24 mouse cellular contexts compared by ENCODE assay signal in the genomic region with DNA sequence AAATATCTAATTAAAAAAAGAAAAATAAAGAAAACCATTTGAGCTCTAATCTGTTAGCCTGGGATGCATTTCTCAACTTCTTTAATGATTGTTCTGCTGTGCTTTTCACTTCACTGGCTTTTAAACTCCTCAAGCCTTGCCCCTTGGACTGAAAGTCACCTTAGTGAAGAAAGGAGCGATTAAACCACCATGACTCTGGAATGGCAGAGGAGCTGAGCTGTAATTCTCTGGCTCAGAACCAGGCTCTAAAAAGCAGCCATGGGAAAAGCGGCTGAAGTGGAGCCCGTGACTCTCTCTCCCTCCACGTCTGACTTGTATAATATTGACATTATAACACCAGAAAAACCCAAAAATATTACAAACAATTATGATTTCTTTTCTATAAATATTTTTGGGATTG.
DNase-seq lines count a peak whose midpoint lies in the region; ATAC-seq and TF ChIP-seq lines count a peak whose summit lies in the region.
"Had no signal": no experiment of that assay in that cellular context is flagged by ENCODE, and none has a peak within 500 bp of the region (broad histone marks: within the 10 kb centered on the region; RNA-seq: fewer than 3 reads in every experiment).

No protein-coding gene starts in this region.

- no peak overlapping the region for H3K9ac ChIP-seq in kidney, embryonic 15.5 days
- H3K9ac ChIP-seq: embryonic facial prominence, embryonic 15.5 days; hindbrain, embryonic 14.5 days; liver, embryonic 14.5 days; lung, embryonic 15.5 days; midbrain, embryonic 15.5 days; neural tube, embryonic 12.5 days had no signal

- intact Hi-C loops in gastrocnemius, adult 2 months (cut with DNase I) = no loop called here
- intact Hi-C loops in heart, postnatal 10 days (cut with DNase I) = loop anchor here (5.0 kb wide), 1 partner anchor 41 kb away; no protein-coding TSS in a partner anchor

- TF ChIP-seq CTCF in gastrocnemius, adult 2 months (IDR thresholded peaks at IDR 0.05) = no peak

- no peaks in the 10 kb centered on the region for H3K27me3 ChIP-seq in kidney, embryonic 15.5 days
- H3K27me3 ChIP-seq: embryonic facial prominence, embryonic 15.5 days; lung, embryonic 15.5 days; midbrain, embryonic 15.5 days; neural tube, embryonic 12.5 days had no signal

- peaks cover 10% of the 10 kb centered on the region; the same call in 1 of the 2 replicates for H3K36me3 ChIP-seq in kidney, embryonic 15.5 days
- H3K36me3 ChIP-seq: embryonic facial prominence, embryonic 15.5 days; lung, embryonic 15.5 days; midbrain, embryonic 15.5 days; neural tube, embryonic 12.5 days had no signal

- H3K27ac ChIP-seq in gastrocnemius, adult 2 months = peak overlapping the region; percentile 77
- H3K27ac ChIP-seq in kidney, embryonic 15.5 days = no peak overlapping the region
- H3K27ac ChIP-seq: embryonic facial prominence, embryonic 15.5 days; hindbrain, embryonic 14.5 days; left cerebral cortex, adult 2 months; liver, embryonic 14.5 days; lung, embryonic 15.5 days; midbrain, embryonic 15.5 days; neural tube, embryonic 12.5 days had no signal

- peak overlapping the region; percentile 39 for H3K4me3 ChIP-seq in gastrocnemius, adult 2 months
- H3K4me3 ChIP-seq in kidney, embryonic 15.5 days (replicated peaks) = no peak overlapping the region
- H3K4me3 ChIP-seq: embryonic facial prominence, embryonic 15.5 days; left cerebral cortex, adult 2 months; lung, embryonic 15.5 days; midbrain, embryonic 15.5 days; neural tube, embryonic 12.5 days had no signal

- no peak for ATAC-seq in kidney, embryonic 15.5 days (replicated peaks; ENCODE audit: low FRiP score)
- ATAC-seq: forebrain, embryonic 16.5 days; inflammation-experienced regulatory T-cells, adult 6 months; midbrain, embryonic 15.5 days had no signal

- 83% methylated on average over 4 of the region's 4 CpGs for WGBS in kidney, embryonic 15.5 days

- no peak for DNase-seq in gastrocnemius, adult 2 months
- no peak for DNase-seq in gastrocnemius, postnatal 4 days (ENCODE audit: low spot score in 2 of 2)
- peak; percentile 77 for DNase-seq in kidney, adult 11 months
- DNase-seq in heart, postnatal 10 days = peak; percentile 41 to 53
- DNase-seq in kidney, postnatal 14 days = peak; percentile 65
- no peak for DNase-seq in right cerebral cortex, postnatal 25 days
- no peak for DNase-seq in left cerebral cortex, adult 11 months (ENCODE audit: low spot score)
- DNase-seq: adrenal gland, postnatal 14 days; cerebellum, adult 9-10 months; gastrocnemius, postnatal 25 days; layer of hippocampus, adult 9-11 months; lung, postnatal 4 days; retina, postnatal 1 day; thymus, postnatal 14 days had no signal

- H3K4me2 ChIP-seq in kidney, embryonic 15.5 days = no peak overlapping the region
- H3K4me2 ChIP-seq: embryonic facial prominence, embryonic 15.5 days; hindbrain, embryonic 14.5 days; lung, embryonic 15.5 days; midbrain, embryonic 15.5 days; neural tube, embryonic 12.5 days had no signal

- H3K9me3 ChIP-seq in kidney, embryonic 15.5 days (replicated peaks) = no peaks in the 10 kb centered on the region
- H3K9me3 ChIP-seq: embryonic facial prominence, embryonic 15.5 days; lung, embryonic 15.5 days; midbrain, embryonic 15.5 days; neural tube, embryonic 12.5 days had no signal

- H3K4me1 ChIP-seq in kidney, embryonic 15.5 days = no peaks in the 10 kb centered on the region
- H3K4me1 ChIP-seq: embryonic facial prominence, embryonic 15.5 days; midbrain, embryonic 15.5 days; neural tube, embryonic 12.5 days had no signal

Comparison
In these comparisons a context has a peak if more than half of its experiments do, and no peak if none do; other contexts are left out.
1. DNase-seq: peak in kidney, adult 11 months (single experiment), heart, postnatal 10 days (2 of 2) and kidney, postnatal 14 days (single experiment); none in gastrocnemius, adult 2 months (single experiment), gastrocnemius, postnatal 4 days (0 of 2), right cerebral cortex, postnatal 25 days (single experiment) and left cerebral cortex, adult 11 months (single experiment).